Mouse (Mus musculus) CH12.LX (cell line): ENCODE measurements around the gene Carf. TPM values are rescaled to one million over a fixed set of nuclear protein-coding genes. Genes with fewer than 3 reads are reported as not detected.

Source experiments
- DNase-seq: peaks from one replicate; pipeline ENCODE4 v3.0.0-alpha.2; 2013; ENCODE audit errors: extremely low read depth
- H3K27ac ChIP-seq: 2 replicates; pipeline ENCODE4 v1.5.1; 2012; ENCODE audit warnings: low read depth, mild to moderate bottlenecking, control low read depth, moderate library complexity; ENCODE audit not compliant: insufficient read depth
- H3K27me3 ChIP-seq: replicated peaks from 2 replicates; pipeline ENCODE3; 2012; ENCODE audit warnings: inconsistent platforms
- H3K36me3 ChIP-seq, 2 experiments: replicated peaks in 1 of 2; 2 replicates each; pipeline versions ENCODE3 to v1.6.1; 2012; ENCODE audit warnings: inconsistent platforms in 1 of 2, low read length in 1 of 2, mild to moderate bottlenecking in 1 of 2, mixed read lengths in 1 of 2, moderate library complexity in 1 of 2; ENCODE audit not compliant: control insufficient read depth in 1 of 2, insufficient read depth in 1 of 2
- H3K4me1 ChIP-seq, 2 experiments: 2 replicates each; pipeline ENCODE4 v1.6.1; 2012; ENCODE audit warnings: inconsistent platforms in 1 of 2, moderate library complexity in 1 of 2; ENCODE audit not compliant: insufficient read depth in 2 of 2, control insufficient read depth in 1 of 2
- H3K4me2 ChIP-seq: 2 replicates; pipeline ENCODE4 v1.6.1; 2012; ENCODE audit warnings: low read depth, mild to moderate bottlenecking, control low read depth; ENCODE audit not compliant: poor library complexity, insufficient read depth, severe bottlenecking
- H3K4me3 ChIP-seq, 3 experiments: fragments of 150-350 bp in 1 of 3; sonication (generic) in 1 of 3; replicated peaks in 1 of 3; 2 replicates each; pipeline versions ENCODE3 to v1.5.1; 2011 to 2012; ENCODE audit warnings: low read depth in 2 of 3, low read length in 2 of 3, mild to moderate bottlenecking in 2 of 3, moderate library complexity in 2 of 3, control low read depth in 1 of 3, improper control_type of control experiment in 1 of 3, inconsistent platforms in 1 of 3, mixed read lengths in 1 of 3; ENCODE audit not compliant: poor library complexity in 1 of 3
- H3K79me2 ChIP-seq: replicated peaks from 2 replicates; pipeline ENCODE4 v1.6.1; 2012; ENCODE audit warnings: mild to moderate bottlenecking, moderate library complexity; ENCODE audit not compliant: control insufficient read depth, poor library complexity, insufficient read depth, severe bottlenecking; ENCODE audit errors: extremely low read depth
- H3K9ac ChIP-seq: 2 replicates; pipeline ENCODE4 v1.6.1; 2012; ENCODE audit warnings: low read depth, mild to moderate bottlenecking, control low read depth, moderate library complexity; ENCODE audit not compliant: insufficient read depth
- H3K9me3 ChIP-seq: replicated peaks from 2 replicates; pipeline ENCODE3; 2012; ENCODE audit warnings: low read length, inconsistent platforms, mixed read lengths
- BHLHE40 ChIP-seq: IDR thresholded peaks from 2 replicates; pipeline ENCODE4 v1.6.1; 2011; ENCODE audit warnings: mild to moderate bottlenecking, low read depth, low read length, improper control_type of control experiment
- CHD2 ChIP-seq: IDR thresholded peaks from 2 replicates; pipeline ENCODE4 v1.6.1; 2011; ENCODE audit warnings: low read length, improper control_type of control experiment
- CTCF ChIP-seq, 2 experiments: IDR thresholded peaks in 1 of 2; conservative IDR thresholded peaks in 1 of 2; 2 replicates each; pipeline ENCODE4 v1.5.1; 2011 to 2012; ENCODE audit warnings: low read depth in 2 of 2, low read length in 2 of 2, improper control_type of control experiment in 1 of 2, inconsistent platforms in 1 of 2, mild to moderate bottlenecking in 1 of 2, moderate library complexity in 1 of 2
- E2F4 ChIP-seq: IDR thresholded peaks from 2 replicates; pipeline ENCODE4 v1.6.1; 2011; ENCODE audit warnings: low read depth, low read length, improper control_type of control experiment; ENCODE audit not compliant: insufficient replicate concordance
- ELF1 ChIP-seq: IDR thresholded peaks from 2 replicates; pipeline ENCODE4 v1.6.1; 2014; ENCODE audit warnings: low read depth, mild to moderate bottlenecking, inconsistent platforms, low read length, improper control_type of control experiment
- ETS1 ChIP-seq: conservative IDR thresholded peaks from 2 replicates; pipeline ENCODE4 v1.6.1; 2012; ENCODE audit warnings: low read depth, mild to moderate bottlenecking, inconsistent platforms, low read length, improper control_type of control experiment, moderate library complexity
- GABPA ChIP-seq: IDR thresholded peaks from 2 replicates; pipeline ENCODE4 v1.6.1; 2012; ENCODE audit warnings: low read depth, low read length, improper control_type of control experiment, inconsistent platforms; ENCODE audit not compliant: insufficient replicate concordance
- HCFC1 ChIP-seq: IDR thresholded peaks from 2 replicates; pipeline ENCODE4 v1.6.1; 2012; ENCODE audit warnings: low read depth, mild to moderate bottlenecking, inconsistent platforms, low read length, improper control_type of control experiment
- JUND ChIP-seq: conservative IDR thresholded peaks from 2 replicates; pipeline ENCODE4 v1.6.1; 2011; ENCODE audit warnings: low read depth, low read length, improper control_type of control experiment
- MAX ChIP-seq: IDR thresholded peaks from 2 replicates; pipeline ENCODE4 v1.6.1; 2011; ENCODE audit warnings: low read length, improper control_type of control experiment
- MEF2A ChIP-seq: IDR thresholded peaks from 2 replicates; pipeline ENCODE4 v1.6.1; 2014; ENCODE audit warnings: low read depth, mild to moderate bottlenecking, inconsistent platforms, low read length, improper control_type of control experiment, borderline replicate concordance
- MXI1 ChIP-seq: IDR thresholded peaks from 2 replicates; pipeline ENCODE4 v1.6.1; 2011; ENCODE audit warnings: mild to moderate bottlenecking, low read depth, low read length, improper control_type of control experiment
- MYC ChIP-seq: IDR thresholded peaks from 2 replicates; pipeline ENCODE4 v1.6.1; 2011; ENCODE audit warnings: low read depth, mild to moderate bottlenecking, improper control_type of control experiment, low read length
- NELFE ChIP-seq: IDR thresholded peaks from 2 replicates; pipeline ENCODE4 v1.6.1; 2011; ENCODE audit warnings: low read depth, low read length, improper control_type of control experiment
- NRF1 ChIP-seq: IDR thresholded peaks from 2 replicates; pipeline ENCODE4 v1.6.1; 2014; ENCODE audit warnings: low read depth, mild to moderate bottlenecking, inconsistent platforms, low read length, improper control_type of control experiment, moderate library complexity
- PAX5 ChIP-seq: IDR thresholded peaks from 2 replicates; pipeline ENCODE4 v1.6.1; 2012; ENCODE audit warnings: low read length, inconsistent platforms, mixed read lengths
- SIN3A ChIP-seq: IDR thresholded peaks from 2 replicates; pipeline ENCODE4 v1.6.1; 2012; ENCODE audit warnings: low read length, improper control_type of control experiment, inconsistent platforms
- SMC3 ChIP-seq: IDR thresholded peaks from 2 replicates; pipeline ENCODE4 v1.6.1; 2011; ENCODE audit warnings: low read depth, low read length, improper control_type of control experiment
- TBP ChIP-seq: conservative IDR thresholded peaks from 2 replicates; pipeline ENCODE4 v1.6.1; 2011; ENCODE audit warnings: low read depth, low read length, improper control_type of control experiment
- USF1 ChIP-seq: IDR thresholded peaks from 2 replicates; pipeline ENCODE4 v1.6.1; 2014; ENCODE audit warnings: low read depth, mild to moderate bottlenecking, inconsistent platforms, low read length, improper control_type of control experiment
- ZMIZ1 ChIP-seq: IDR thresholded peaks from 2 replicates; pipeline ENCODE4 v1.6.1; 2012; ENCODE audit warnings: low read depth, mild to moderate bottlenecking, inconsistent platforms, low read length, improper control_type of control experiment
- dilution Hi-C: fragments of 300-500 bp; cut with MboI; formaldehyde crosslinking; loops from 2 replicates; pipeline ENCODE4 v1.14.3; 2020; ENCODE audit warnings: low sequenced_read_pairs; ENCODE audit not compliant: extremely low pct_unique_long_range_greater_than_20kb, extremely low pct_ligation_motif_present
- in situ Hi-C: fragments of 300-500 bp; cut with MboI; formaldehyde crosslinking; loops from 3 replicates; pipeline ENCODE4 v1.14.3; 2019; ENCODE audit warnings: low sequenced_read_pairs, low pct_ligation_motif_present, low pct_unique_long_range_greater_than_20kb, mixed read lengths
- polyA plus RNA-seq: library from polyadenylated mRNA; unstranded; fragments of >175 nt; gene quantifications from 2 replicates; pipeline ENCODE4 v1.2.1, GENCODE M21; 2012; ENCODE audit warnings: low read depth; ENCODE audit not compliant: insufficient read length
- total RNA-seq, 2 experiments: library from RNA; depleted of rRNA; stranded (reverse); fragments of 300-350 nt in 1 of 2; fragments of >200 nt in 1 of 2; gene quantifications; 2 replicates each; pipeline ENCODE4 v1.2.3; 2012 to 2014

The Carf gene
- total and polyA plus RNA-seq, 3 experiments: 3.0 to 3.3 (median 3.2) TPM

GRCm38 (mm10) chr1:60137346-60137745, 39.3 kb downstream of the Carf start:
- Histone ChIP-seq H3K9me3 (no peaks in the 10 kb centered on the region), H3K27me3 (no peaks in the 10 kb centered on the region), H3K4me3 (no peak overlapping the region), H3K4me2 (no peak overlapping the region), H3K79me2 (no peaks in the 10 kb centered on the region), H3K4me1 (no peaks in the 10 kb centered on the region), H3K36me3 (peaks cover 2 to 7% of the 10 kb centered on the region in 2 experiments), H3K9ac (no peak overlapping the region), H3K27ac (no peak overlapping the region)
- TF ChIP-seq SIN3A (no peak), MAX (no peak), E2F4 (no peak)
- dilution Hi-C loops: no loop called here
- no peak for DNase-seq
- in situ Hi-C loops: no loop called here

GRCm38 (mm10) chr1:60152700-60153099, 54.7 kb downstream of the Carf start:
- Histone ChIP-seq H3K27ac (no peak overlapping the region), H3K9ac (no peak overlapping the region), H3K4me1 (no peaks in the 10 kb centered on the region), H3K27me3 (no peaks in the 10 kb centered on the region), H3K79me2 (no peaks in the 10 kb centered on the region)
- no peak for DNase-seq
- in situ Hi-C loops: loop anchor here (10.0 to 25.0 kb wide), 2 partner anchors 122 to 710 kb away; no protein-coding TSS in a partner anchor
- TF ChIP-seq SMC3: no peak; the same call in 1 of the 2 replicates
- no peak for TF ChIP-seq HCFC1
- TF ChIP-seq NRF1: no peak
- TF ChIP-seq ELF1: no peak
- no peak for TF ChIP-seq JUND
- 0 out of 4 replicates have a peak, but pooled peaks of 1 of the 2 experiments have one; percentile 16 for TF ChIP-seq CTCF (conservative IDR thresholded peaks at IDR 0.05 in 1 of 2, IDR thresholded peaks at IDR 0.05 in 1 of 2; ENCODE audit: low read depth in 2 of 2, low read length in 2 of 2)
- no peak for TF ChIP-seq E2F4
- TF ChIP-seq, all 38 proteins: peak for 1
- no peak overlapping the region for H3K4me3 ChIP-seq
- H3K9me3 ChIP-seq: no peaks in the 10 kb centered on the region
- H3K4me2 ChIP-seq: no peak overlapping the region
- dilution Hi-C loops: no loop called here
- peaks cover 0 to 6% of the 10 kb centered on the region in 2 experiments for H3K36me3 ChIP-seq

GRCm38 (mm10) chr1:60156651-60157050, 58.6 kb downstream of the Carf start:
- H3K9me3 ChIP-seq: no peaks in the 10 kb centered on the region
- in situ Hi-C loops: loop anchor here (10.0 to 25.0 kb wide), 2 partner anchors 118 to 706 kb away; no protein-coding TSS in a partner anchor
- no peaks in the 10 kb centered on the region for H3K36me3 ChIP-seq
- H3K4me2 ChIP-seq: no peak overlapping the region
- 0 out of 4 replicates have a peak, but pooled peaks cover 2 to 4% of the 10 kb centered on the region in 2 experiments for H3K4me1 ChIP-seq
- no peak overlapping the region for H3K4me3 ChIP-seq
- no peaks in the 10 kb centered on the region for H3K79me2 ChIP-seq
- H3K27ac ChIP-seq: no peak overlapping the region
- H3K27me3 ChIP-seq: no peaks in the 10 kb centered on the region
- no peak overlapping the region for H3K9ac ChIP-seq
- TF ChIP-seq CHD2: no peak
- no peak for TF ChIP-seq PAX5
- no peak for TF ChIP-seq MXI1
- no peak for TF ChIP-seq ETS1
- no peak for TF ChIP-seq MYC
- no peak for TF ChIP-seq NELFE
- no peak for TF ChIP-seq GABPA
- no peak for TF ChIP-seq MEF2A
- TF ChIP-seq ZMIZ1: no peak
- TF ChIP-seq TBP: no peak
- TF ChIP-seq E2F4: no peak
- TF ChIP-seq BHLHE40: no peak
- no peak for TF ChIP-seq USF1
- TF ChIP-seq, all 38 proteins: peak for 0
- dilution Hi-C loops: no loop called here
- DNase-seq: no peak
